Mouse (Mus musculus) stomach, postnatal 0 days (tissue): ENCODE results near the gene Sepsecs. TPM values are rescaled to one million over a fixed set of nuclear protein-coding genes. Genes with fewer than 3 reads are reported as not detected.

Source experiments
- ATAC-seq: fragments of 200-750 bp; cut with Nextera tagmentation; 2 replicates; pipeline ENCODE4 v1.8.0; 2017; ENCODE audit not compliant: low FRiP score, low TSS enrichment
- DNase-seq: peaks from one replicate; pipeline ENCODE4 v3.0.0-alpha.2; 2016; ENCODE audit warnings: low spot score
- H3K27ac ChIP-seq: fragments of 300-500 bp; sonication (generic); replicated peaks from 2 replicates; pipeline ENCODE4 v1.5.1; 2014; ENCODE audit warnings: mild to moderate bottlenecking, control low read depth
- H3K27me3 ChIP-seq: fragments of 300-500 bp; sonication (generic); 2 replicates; pipeline ENCODE4 v1.6.1; 2014; ENCODE audit warnings: low read length; ENCODE audit not compliant: control insufficient read depth, insufficient read depth
- H3K36me3 ChIP-seq: fragments of 300-500 bp; sonication (generic); 2 replicates; pipeline ENCODE4 v1.6.1; 2014; ENCODE audit warnings: low read length, mixed read lengths; ENCODE audit not compliant: control insufficient read depth, insufficient read depth
- H3K4me1 ChIP-seq: fragments of 300-500 bp; sonication (generic); replicated peaks from 2 replicates; pipeline ENCODE4 v1.6.1; 2014; ENCODE audit warnings: antibody characterized with exemption; ENCODE audit not compliant: control insufficient read depth, insufficient read depth
- H3K4me2 ChIP-seq: fragments of 300-500 bp; sonication (generic); replicated peaks from 2 replicates; pipeline ENCODE4 v1.6.1; 2014; ENCODE audit warnings: low read depth, mild to moderate bottlenecking, control low read depth, moderate library complexity
- H3K4me3 ChIP-seq: fragments of 300-500 bp; sonication (generic); 2 replicates; pipeline ENCODE4 v1.5.1; 2014; ENCODE audit warnings: low read depth, low read length, control low read depth
- H3K9ac ChIP-seq: fragments of 300-500 bp; sonication (generic); 2 replicates; pipeline ENCODE4 v1.6.1; 2014; ENCODE audit warnings: mild to moderate bottlenecking, low read length, control low read depth, mixed read lengths
- H3K9me3 ChIP-seq: fragments of 300-500 bp; sonication (generic); 2 replicates; pipeline ENCODE4 v1.6.1; 2016; ENCODE audit warnings: low read length; ENCODE audit not compliant: control insufficient read depth
- CTCF ChIP-seq: IDR thresholded peaks from 2 replicates; pipeline ENCODE4 v1.5.1; 2016; ENCODE audit warnings: antibody characterized with exemption, low read depth, mild to moderate bottlenecking, moderate library complexity
- EP300 ChIP-seq: optimal IDR thresholded peaks from 2 replicates; pipeline ENCODE3; 2016; ENCODE audit warnings: antibody characterized with exemption
- WGBS: fragments of 180-500 bp; shearing (Covaris S2); extraction: QIAGEN DNeasy Blood & Tissue Kit; methylation state at CpG from one replicate; pipeline ENCODE4 v1.1.7; 2014; 5-methylcytosine and 5-hydroxymethylcytosine counted together
- polyA plus RNA-seq: library from polyadenylated mRNA; unstranded; fragments of >200 nt; fragmentation: Nextera tagmentation; extraction: Ambion mirVana; gene quantifications from 2 replicates; pipeline ENCODE4 v1.2.1, GENCODE M21; 2015

Sepsecs gene
- polyA plus RNA-seq, 1 experiment from 2014 or later = 6.1 TPM

DNA sequence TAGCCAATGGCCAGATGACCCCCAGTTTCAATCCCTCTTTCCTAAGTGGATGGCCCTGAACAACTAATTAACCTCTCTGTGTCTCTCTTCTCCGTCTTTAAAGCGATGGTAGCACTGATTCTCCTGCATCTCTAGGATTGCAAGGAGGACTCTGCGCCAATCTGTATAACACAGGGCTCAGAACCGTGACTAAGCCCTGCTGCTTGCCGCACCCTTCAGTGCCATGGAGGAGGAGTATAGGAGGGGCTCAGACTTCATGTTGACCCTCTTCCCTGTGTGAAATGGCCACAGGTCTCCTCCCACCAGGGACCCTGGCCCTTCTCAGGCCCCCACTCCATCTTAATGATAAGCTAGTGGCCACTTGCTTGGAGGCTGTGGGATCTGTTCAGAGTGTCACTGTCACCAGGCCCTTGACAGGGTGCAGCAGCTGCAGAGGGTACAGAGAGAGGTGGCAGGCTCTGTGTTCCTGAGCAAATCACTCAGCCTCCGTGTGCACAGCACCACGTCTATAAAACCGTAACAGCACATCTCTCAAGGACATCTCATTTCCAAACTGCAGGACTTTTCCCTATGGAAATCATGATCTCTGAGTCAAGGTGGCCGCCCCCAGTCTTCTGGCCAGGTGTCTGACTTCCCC lies 51.7 kb downstream of the Sepsecs start:
- H3K36me3 ChIP-seq = no peaks in the 10 kb centered on the region
- DNase-seq = no peak
- TF ChIP-seq CTCF (no peak), EP300 (no peak)

DNA sequence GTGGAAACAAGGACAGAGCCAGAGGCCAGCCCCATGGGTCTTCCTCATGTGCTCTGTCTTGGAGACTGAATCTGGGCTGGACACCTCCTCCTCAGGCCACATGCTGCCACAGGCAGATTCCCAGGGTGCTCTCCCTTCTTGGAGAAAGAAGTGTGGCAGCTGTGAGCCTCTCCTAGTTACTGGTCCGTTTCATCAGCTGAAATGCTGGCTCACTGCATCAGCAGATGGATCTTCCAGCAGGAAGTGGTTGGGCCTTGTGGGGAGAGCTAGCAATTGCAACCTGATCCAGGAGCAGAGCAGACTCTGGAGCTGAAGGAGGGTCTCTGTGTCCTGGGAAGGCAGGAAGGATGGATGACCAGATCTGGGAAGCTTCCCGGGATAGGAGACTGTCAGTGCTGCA lies 53.0 kb downstream of the Sepsecs start:
- no peak overlapping the region for H3K4me2 ChIP-seq
- peak; percentile 71 for ATAC-seq
- H3K4me1 ChIP-seq = peaks cover 7% of the 10 kb centered on the region; the same call in 1 of the 2 replicates
- no peaks in the 10 kb centered on the region for H3K36me3 ChIP-seq
- H3K27ac ChIP-seq = peak overlapping the region; percentile 56
- H3K4me3 ChIP-seq = no peak overlapping the region
- H3K9ac ChIP-seq = no peak overlapping the region
- no peaks in the 10 kb centered on the region for H3K9me3 ChIP-seq
- 9% methylated on average over 2 of the region's 2 CpGs for WGBS
- peak; percentile 24 for DNase-seq
- TF ChIP-seq CTCF (peak; percentile 58), EP300 (no peak)
- H3K27me3 ChIP-seq = no peaks in the 10 kb centered on the region

More for the DNA sequence above, 51.7 kb downstream of the Sepsecs start:
- Histone ChIP-seq H3K27ac (peak overlapping the region; percentile 67), H3K4me1 (peaks cover 7% of the 10 kb centered on the region; the same call in 1 of the 2 replicates), H3K27me3 (no peaks in the 10 kb centered on the region), H3K4me3 (peak overlapping the region; percentile 34; the same call in 1 of the 2 replicates), H3K9me3 (no peaks in the 10 kb centered on the region), H3K4me2 (peak overlapping the region; percentile 65), H3K9ac (peak overlapping the region; percentile 59; the same call in 1 of the 2 replicates)
- ATAC-seq = 0 out of 2 replicates have a peak, but pooled peaks have one; percentile 13
- 50% methylated on average over 9 of the region's 9 CpGs for WGBS

- H3K4me1 ChIP-seq = peaks cover 7% of the 10 kb centered on the region; the same call in 1 of the 2 replicates
- peak overlapping the region; percentile 45 for H3K27ac ChIP-seq
- no peak for ATAC-seq
- TF ChIP-seq CTCF = no peak
- TF ChIP-seq EP300 = no peak
- H3K36me3 ChIP-seq = no peaks in the 10 kb centered on the region
- H3K9me3 ChIP-seq = no peaks in the 10 kb centered on the region
- no peak overlapping the region for H3K4me3 ChIP-seq
- 48% methylated on average over 9 of the region's 9 CpGs for WGBS
- no peak overlapping the region for H3K4me2 ChIP-seq
- H3K9ac ChIP-seq = no peak overlapping the region
- no peaks in the 10 kb centered on the region for H3K27me3 ChIP-seq
- no peak for DNase-seq
These were observed 54.1 kb downstream of the Sepsecs start for GRCm38 (mm10) chr5:52615421-52615820.

DNA sequence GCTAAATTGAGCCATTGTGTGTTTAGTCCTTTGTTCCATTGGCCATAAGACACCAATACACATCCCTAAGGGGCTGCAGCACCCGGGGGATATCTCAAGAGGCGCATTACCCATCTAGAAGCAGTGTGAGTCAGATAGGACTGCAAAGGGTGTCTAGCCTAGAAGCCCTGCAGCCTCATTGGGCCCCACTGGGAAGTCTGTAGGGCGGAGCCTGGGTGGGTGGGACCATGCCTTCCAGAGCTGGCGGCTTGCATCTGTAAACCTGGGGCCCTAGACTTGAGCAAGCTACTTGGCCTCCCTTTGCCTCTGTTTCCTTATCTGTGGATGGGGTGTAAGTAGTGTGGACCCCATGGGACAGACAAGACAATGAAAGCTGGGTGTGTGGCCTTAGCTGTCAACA lies 54.8 kb downstream of the Sepsecs start:
- ATAC-seq (no peak), DNase-seq (no peak)
- H3K9ac ChIP-seq = no peak overlapping the region
- TF ChIP-seq CTCF (no peak), EP300 (no peak)
- WGBS = 60% methylated on average over 4 of the region's 4 CpGs
- peaks cover 7% of the 10 kb centered on the region; the same call in 1 of the 2 replicates for H3K4me1 ChIP-seq
- no peak overlapping the region for H3K4me2 ChIP-seq
- H3K27me3 ChIP-seq = no peaks in the 10 kb centered on the region
- no peaks in the 10 kb centered on the region for H3K36me3 ChIP-seq
- no peak overlapping the region for H3K4me3 ChIP-seq
- peak overlapping the region; percentile 56; the same call in 1 of the 2 replicates for H3K27ac ChIP-seq
- no peaks in the 10 kb centered on the region for H3K9me3 ChIP-seq

- no peak for TF ChIP-seq EP300
- no peak for TF ChIP-seq CTCF
- H3K4me3 ChIP-seq = no peak overlapping the region
- DNase-seq (no peak), ATAC-seq (no peak)
- 0 out of 2 replicates have a peak, but pooled peaks cover 5% of the 10 kb centered on the region for H3K4me1 ChIP-seq
- no peak overlapping the region for H3K9ac ChIP-seq
- no peak overlapping the region for H3K4me2 ChIP-seq
- H3K27ac ChIP-seq = no peak overlapping the region
- no peaks in the 10 kb centered on the region for H3K36me3 ChIP-seq
- no peaks in the 10 kb centered on the region for H3K9me3 ChIP-seq
- WGBS = 87% methylated on average over 8 of the region's 8 CpGs
- H3K27me3 ChIP-seq = no peaks in the 10 kb centered on the region
These were observed 56.7 kb downstream of the Sepsecs start for GRCm38 (mm10) chr5:52612776-52613175.

- Histone ChIP-seq H3K9ac (no peak overlapping the region), H3K4me1 (0 out of 2 replicates have a peak, but pooled peaks cover 1% of the 10 kb centered on the region), H3K9me3 (no peaks in the 10 kb centered on the region), H3K27ac (peak overlapping the region; percentile 45; the same call in 1 of the 2 replicates), H3K36me3 (no peaks in the 10 kb centered on the region), H3K27me3 (no peaks in the 10 kb centered on the region), H3K4me3 (no peak overlapping the region), H3K4me2 (no peak overlapping the region)
- ATAC-seq (peak; percentile 59), DNase-seq (no peak)
- TF ChIP-seq EP300 (no peak), CTCF (no peak)
- WGBS = 56% methylated on average over 10 of the region's 10 CpGs
These were observed 58.1 kb downstream of the Sepsecs start for GRCm38 (mm10) chr5:52611315-52611895.
